Mouse (Mus musculus) heart, postnatal 4 days (tissue): Measurements from ENCODE around the gene Gm10799. TPM values are rescaled to one million over a fixed set of nuclear protein-coding genes. Genes with fewer than 3 reads are reported as not detected.

Experiments
- total RNA-seq, 2 experiments: library from RNA; stranded (reverse); gene quantifications; 2 replicates each; pipeline ENCODE4 v1.2.3; 2021

The Gm10799 gene
- total RNA-seq, 2 experiments from 2014 or later, result not detected

Other genes with a start within 250 kb of the Gm10799 start
- gene Lmo2, start 110.6 kb downstream of the Gm10799 start, total RNA-seq, result 10 to 100 TPM; 25.0 to 25.4 TPM
- 10 to 100 TPM; 42.6 to 46.6 TPM for gene Fbxo3, start 40.8 kb downstream of the Gm10799 start, total RNA-seq
- gene 4931422A03Rik, start 40.2 kb downstream of the Gm10799 start, total RNA-seq, result not detected
- gene Gm10912, start 2.7 kb downstream of the Gm10799 start, total RNA-seq, result under 1 TPM; 0.17 to 0.29 TPM
- gene Cd59b, start 1.3 kb upstream of the Gm10799 start, total RNA-seq, result 1 to 10 TPM; 1.2 to 1.8 TPM
- 10 to 100 TPM; 28.1 to 31.9 TPM for gene Cd59a, start 27.3 kb upstream of the Gm10799 start, total RNA-seq
- gene A930018P22Rik, start 54.2 kb upstream of the Gm10799 start, total RNA-seq, result under 1 TPM; 0.68 to 0.69 TPM